Mouse (Mus musculus): Measurements from ENCODE around the gene Ephb2.

- TF ChIP-seq GATA1 (IDR thresholded peaks at IDR 0.05; ENCODE audit: borderline replicate concordance, low read length) (no peak), FLI1 (IDR thresholded peaks at IDR 0.05; ENCODE audit: low read length) (no peak)
Observed at GRCm38 (mm10) chr4:136755364-136755811, 80.4 kb downstream of the Ephb2 start.
